Mouse (Mus musculus) CH12.LX (cell line): ENCODE data around the gene Aurkb. TPM values are rescaled to one million over a fixed set of nuclear protein-coding genes. Genes with fewer than 3 reads are reported as not detected.

Experiments used
- DNase-seq: peaks from one replicate; pipeline ENCODE4 v3.0.0-alpha.2; 2013; ENCODE audit errors: extremely low read depth
- H3K27ac ChIP-seq: 2 replicates; pipeline ENCODE4 v1.5.1; 2012; ENCODE audit warnings: low read depth, mild to moderate bottlenecking, control low read depth, moderate library complexity; ENCODE audit not compliant: insufficient read depth
- H3K27me3 ChIP-seq: replicated peaks from 2 replicates; pipeline ENCODE3; 2012; ENCODE audit warnings: inconsistent platforms
- H3K36me3 ChIP-seq, 2 experiments: replicated peaks in 1 of 2; 2 replicates each; pipeline versions ENCODE3 to v1.6.1; 2012; ENCODE audit warnings: inconsistent platforms in 1 of 2, low read length in 1 of 2, mild to moderate bottlenecking in 1 of 2, mixed read lengths in 1 of 2, moderate library complexity in 1 of 2; ENCODE audit not compliant: control insufficient read depth in 1 of 2, insufficient read depth in 1 of 2
- H3K4me1 ChIP-seq, 2 experiments: 2 replicates each; pipeline ENCODE4 v1.6.1; 2012; ENCODE audit warnings: inconsistent platforms in 1 of 2, moderate library complexity in 1 of 2; ENCODE audit not compliant: insufficient read depth in 2 of 2, control insufficient read depth in 1 of 2
- H3K4me2 ChIP-seq: 2 replicates; pipeline ENCODE4 v1.6.1; 2012; ENCODE audit warnings: low read depth, mild to moderate bottlenecking, control low read depth; ENCODE audit not compliant: poor library complexity, insufficient read depth, severe bottlenecking
- H3K4me3 ChIP-seq, 3 experiments: fragments of 150-350 bp in 1 of 3; sonication (generic) in 1 of 3; replicated peaks in 1 of 3; 2 replicates each; pipeline versions ENCODE3 to v1.5.1; 2011 to 2012; ENCODE audit warnings: low read depth in 2 of 3, low read length in 2 of 3, mild to moderate bottlenecking in 2 of 3, moderate library complexity in 2 of 3, control low read depth in 1 of 3, improper control_type of control experiment in 1 of 3, inconsistent platforms in 1 of 3, mixed read lengths in 1 of 3; ENCODE audit not compliant: poor library complexity in 1 of 3
- H3K79me2 ChIP-seq: replicated peaks from 2 replicates; pipeline ENCODE4 v1.6.1; 2012; ENCODE audit warnings: mild to moderate bottlenecking, moderate library complexity; ENCODE audit not compliant: control insufficient read depth, poor library complexity, insufficient read depth, severe bottlenecking; ENCODE audit errors: extremely low read depth
- H3K9ac ChIP-seq: 2 replicates; pipeline ENCODE4 v1.6.1; 2012; ENCODE audit warnings: low read depth, mild to moderate bottlenecking, control low read depth, moderate library complexity; ENCODE audit not compliant: insufficient read depth
- H3K9me3 ChIP-seq: replicated peaks from 2 replicates; pipeline ENCODE3; 2012; ENCODE audit warnings: low read length, inconsistent platforms, mixed read lengths
- BHLHE40 ChIP-seq: IDR thresholded peaks from 2 replicates; pipeline ENCODE4 v1.6.1; 2011; ENCODE audit warnings: mild to moderate bottlenecking, low read depth, low read length, improper control_type of control experiment
- CHD1 ChIP-seq: IDR thresholded peaks from 2 replicates; pipeline ENCODE4 v1.6.1; 2012; ENCODE audit warnings: low read depth, low read length, improper control_type of control experiment, inconsistent platforms
- CHD2 ChIP-seq: IDR thresholded peaks from 2 replicates; pipeline ENCODE4 v1.6.1; 2011; ENCODE audit warnings: low read length, improper control_type of control experiment
- EP300 ChIP-seq: IDR thresholded peaks from 2 replicates; pipeline ENCODE4 v1.6.1; 2011; ENCODE audit warnings: low read length, improper control_type of control experiment
- ETS1 ChIP-seq: conservative IDR thresholded peaks from 2 replicates; pipeline ENCODE4 v1.6.1; 2012; ENCODE audit warnings: low read depth, mild to moderate bottlenecking, inconsistent platforms, low read length, improper control_type of control experiment, moderate library complexity
- GABPA ChIP-seq: IDR thresholded peaks from 2 replicates; pipeline ENCODE4 v1.6.1; 2012; ENCODE audit warnings: low read depth, low read length, improper control_type of control experiment, inconsistent platforms; ENCODE audit not compliant: insufficient replicate concordance
- HCFC1 ChIP-seq: IDR thresholded peaks from 2 replicates; pipeline ENCODE4 v1.6.1; 2012; ENCODE audit warnings: low read depth, mild to moderate bottlenecking, inconsistent platforms, low read length, improper control_type of control experiment
- IRF4 ChIP-seq: IDR thresholded peaks from 2 replicates; pipeline ENCODE4 v1.6.1; 2014; ENCODE audit warnings: low read depth, mild to moderate bottlenecking, inconsistent platforms, low read length, improper control_type of control experiment
- JUN ChIP-seq: IDR thresholded peaks from 2 replicates; pipeline ENCODE4 v1.6.1; 2011; ENCODE audit warnings: low read depth, mild to moderate bottlenecking, low read length, improper control_type of control experiment, moderate library complexity; ENCODE audit not compliant: insufficient read depth
- JUND ChIP-seq: conservative IDR thresholded peaks from 2 replicates; pipeline ENCODE4 v1.6.1; 2011; ENCODE audit warnings: low read depth, low read length, improper control_type of control experiment
- KAT2A ChIP-seq: IDR thresholded peaks from 2 replicates; pipeline ENCODE4 v1.6.1; 2012; ENCODE audit warnings: low read length, improper control_type of control experiment, inconsistent platforms; ENCODE audit not compliant: insufficient replicate concordance
- MAFK ChIP-seq: IDR thresholded peaks from 2 replicates; pipeline ENCODE4 v1.6.1; 2011; ENCODE audit warnings: low read length, improper control_type of control experiment; ENCODE audit not compliant: insufficient replicate concordance
- MAX ChIP-seq: IDR thresholded peaks from 2 replicates; pipeline ENCODE4 v1.6.1; 2011; ENCODE audit warnings: low read length, improper control_type of control experiment
- MAZ ChIP-seq: IDR thresholded peaks from 2 replicates; pipeline ENCODE4 v1.6.1; 2012; ENCODE audit warnings: low read depth, mild to moderate bottlenecking, inconsistent platforms, low read length, improper control_type of control experiment, moderate library complexity
- MEF2A ChIP-seq: IDR thresholded peaks from 2 replicates; pipeline ENCODE4 v1.6.1; 2014; ENCODE audit warnings: low read depth, mild to moderate bottlenecking, inconsistent platforms, low read length, improper control_type of control experiment, borderline replicate concordance
- MXI1 ChIP-seq: IDR thresholded peaks from 2 replicates; pipeline ENCODE4 v1.6.1; 2011; ENCODE audit warnings: mild to moderate bottlenecking, low read depth, low read length, improper control_type of control experiment
- MYC ChIP-seq: IDR thresholded peaks from 2 replicates; pipeline ENCODE4 v1.6.1; 2011; ENCODE audit warnings: low read depth, mild to moderate bottlenecking, improper control_type of control experiment, low read length
- NRF1 ChIP-seq: IDR thresholded peaks from 2 replicates; pipeline ENCODE4 v1.6.1; 2014; ENCODE audit warnings: low read depth, mild to moderate bottlenecking, inconsistent platforms, low read length, improper control_type of control experiment, moderate library complexity
- POLR2A ChIP-seq: IDR thresholded peaks from 2 replicates; pipeline ENCODE4 v1.6.1; 2011; ENCODE audit warnings: low read depth, mild to moderate bottlenecking, improper control_type of control experiment, low read length
- POLR2AphosphoS2 ChIP-seq: IDR thresholded peaks from 2 replicates; pipeline ENCODE4 v1.6.1; 2011; ENCODE audit warnings: low read depth, low read length, improper control_type of control experiment
- RAD21 ChIP-seq: IDR thresholded peaks from 2 replicates; pipeline ENCODE4 v1.6.1; 2011; ENCODE audit warnings: low read depth, mild to moderate bottlenecking, low read length, improper control_type of control experiment, moderate library complexity
- RCOR1 ChIP-seq: conservative IDR thresholded peaks from 2 replicates; pipeline ENCODE4 v1.6.1; 2012; ENCODE audit warnings: low read depth, mild to moderate bottlenecking, inconsistent platforms, low read length, improper control_type of control experiment
- SMC3 ChIP-seq: IDR thresholded peaks from 2 replicates; pipeline ENCODE4 v1.6.1; 2011; ENCODE audit warnings: low read depth, low read length, improper control_type of control experiment
- TBP ChIP-seq: conservative IDR thresholded peaks from 2 replicates; pipeline ENCODE4 v1.6.1; 2011; ENCODE audit warnings: low read depth, low read length, improper control_type of control experiment
- TCF12 ChIP-seq: IDR thresholded peaks from 2 replicates; pipeline ENCODE4 v1.6.1; 2014; ENCODE audit warnings: low read depth, mild to moderate bottlenecking, inconsistent platforms, low read length, improper control_type of control experiment
- UBTF ChIP-seq: IDR thresholded peaks from 2 replicates; pipeline ENCODE4 v1.6.1; 2012; ENCODE audit warnings: low read depth, mild to moderate bottlenecking, inconsistent platforms, low read length, improper control_type of control experiment, moderate library complexity
- USF1 ChIP-seq: IDR thresholded peaks from 2 replicates; pipeline ENCODE4 v1.6.1; 2014; ENCODE audit warnings: low read depth, mild to moderate bottlenecking, inconsistent platforms, low read length, improper control_type of control experiment
- ZKSCAN1 ChIP-seq: IDR thresholded peaks from 2 replicates; pipeline ENCODE4 v1.6.1; 2012; ENCODE audit warnings: low read depth, inconsistent platforms, low read length, improper control_type of control experiment, borderline replicate concordance
- ZMIZ1 ChIP-seq: IDR thresholded peaks from 2 replicates; pipeline ENCODE4 v1.6.1; 2012; ENCODE audit warnings: low read depth, mild to moderate bottlenecking, inconsistent platforms, low read length, improper control_type of control experiment
- ZNF384 ChIP-seq: IDR thresholded peaks from 2 replicates; pipeline ENCODE4 v1.6.1; 2012; ENCODE audit warnings: low read depth, low read length, improper control_type of control experiment, inconsistent platforms
- dilution Hi-C: fragments of 300-500 bp; cut with MboI; formaldehyde crosslinking; loops from 2 replicates; pipeline ENCODE4 v1.14.3; 2020; ENCODE audit warnings: low sequenced_read_pairs; ENCODE audit not compliant: extremely low pct_unique_long_range_greater_than_20kb, extremely low pct_ligation_motif_present
- in situ Hi-C: fragments of 300-500 bp; cut with MboI; formaldehyde crosslinking; loops from 3 replicates; pipeline ENCODE4 v1.14.3; 2019; ENCODE audit warnings: low sequenced_read_pairs, low pct_ligation_motif_present, low pct_unique_long_range_greater_than_20kb, mixed read lengths
- polyA plus RNA-seq: library from polyadenylated mRNA; unstranded; fragments of >175 nt; gene quantifications from 2 replicates; pipeline ENCODE4 v1.2.1, GENCODE M21; 2012; ENCODE audit warnings: low read depth; ENCODE audit not compliant: insufficient read length
- total RNA-seq, 2 experiments: library from RNA; depleted of rRNA; stranded (reverse); fragments of 300-350 nt in 1 of 2; fragments of >200 nt in 1 of 2; gene quantifications; 2 replicates each; pipeline ENCODE4 v1.2.3; 2012 to 2014

Aurkb gene
- total and polyA plus RNA-seq, 3 experiments, result 170 to 200 (median 190) TPM

DNA sequence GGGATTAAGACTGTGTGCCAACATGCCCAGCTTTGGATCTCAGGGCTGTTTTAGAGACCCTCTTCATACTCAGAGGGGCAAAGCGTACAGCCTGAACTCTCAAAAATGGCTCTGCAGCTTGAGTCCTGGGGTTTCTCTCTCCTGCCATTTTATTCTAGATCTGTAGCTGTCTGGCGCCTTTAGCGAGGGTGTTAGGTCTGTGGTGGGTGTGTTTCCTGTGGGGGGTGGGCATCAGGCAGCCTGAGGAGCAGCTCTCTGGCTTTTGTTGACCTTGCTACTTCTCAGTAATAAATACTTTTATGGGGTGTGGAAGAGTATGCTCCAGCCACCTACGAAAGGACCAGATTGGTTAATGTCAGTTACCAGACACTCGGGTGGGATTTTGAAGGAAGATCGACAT, 32.6 kb downstream of the Aurkb start:
- Histone ChIP-seq H3K27me3 (peaks cover 13% of the 10 kb centered on the region), H3K36me3 (no peaks in the 10 kb centered on the region), H3K4me1 (peaks cover 24 to 59% of the 10 kb centered on the region in 2 experiments), H3K4me3 (no peak overlapping the region), H3K9ac (no peak overlapping the region), H3K27ac (no peak overlapping the region), H3K9me3 (no peaks in the 10 kb centered on the region), H3K4me2 (no peak overlapping the region), H3K79me2 (no peaks in the 10 kb centered on the region)
- no peak for DNase-seq
- TF ChIP-seq MAZ, result no peak
- TF ChIP-seq POLR2A, result no peak
- no peak for TF ChIP-seq TCF12
- no peak for TF ChIP-seq ZNF384
- TF ChIP-seq MXI1, result no peak
- TF ChIP-seq POLR2AphosphoS2, result no peak
- TF ChIP-seq USF1, result no peak
- no peak for TF ChIP-seq CHD1
- TF ChIP-seq BHLHE40, result no peak
- TF ChIP-seq TBP, result no peak
- no peak for TF ChIP-seq KAT2A
- TF ChIP-seq MYC, result no peak
- TF ChIP-seq NRF1, result no peak
- no peak for TF ChIP-seq IRF4
- no peak for TF ChIP-seq JUN
- no peak for TF ChIP-seq CHD2
- in situ Hi-C loops (loop anchor here (25.0 kb wide), 1 partner anchor 934 kb away; the partner anchor contains the start of genes Acadvl, Dlg4 and Dvl2), dilution Hi-C loops (no loop called here)

DNA sequence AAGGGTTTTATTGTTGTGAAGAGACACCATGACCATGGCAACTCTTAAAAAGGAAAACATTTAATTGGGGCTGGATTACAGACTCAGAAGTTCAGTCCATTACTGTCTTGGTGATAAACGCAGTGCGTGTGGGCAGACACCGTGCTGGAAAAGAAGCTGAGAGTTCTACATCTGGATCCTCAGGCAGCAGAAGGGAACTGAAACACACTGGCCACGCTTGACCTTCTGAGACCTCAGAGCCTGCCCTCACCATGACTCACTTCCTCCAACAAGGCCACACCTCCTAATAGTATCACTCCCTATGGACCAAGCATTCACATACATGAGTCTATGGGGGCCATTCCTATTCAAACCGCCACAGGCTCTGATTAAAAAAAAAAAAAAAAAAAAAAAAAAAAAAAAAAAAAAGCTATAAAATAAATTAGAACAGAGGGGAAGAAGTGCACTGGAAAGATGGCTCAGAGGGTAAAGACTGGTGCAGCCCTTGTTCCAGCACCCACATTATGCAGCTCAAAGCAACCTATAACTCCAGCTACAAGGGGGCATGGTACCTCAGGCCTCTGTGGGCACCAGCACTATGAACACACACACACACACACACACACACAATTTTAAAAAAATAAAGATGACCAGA, 33.5 kb downstream of the Aurkb start:
- Histone ChIP-seq H3K9me3 (peaks cover 4% of the 10 kb centered on the region), H3K79me2 (no peaks in the 10 kb centered on the region), H3K4me1 (peaks cover 24 to 54% of the 10 kb centered on the region in 2 experiments), H3K4me3 (no peak overlapping the region), H3K36me3 (no peaks in the 10 kb centered on the region), H3K27ac (peak overlapping the region; percentile 60), H3K4me2 (peak overlapping the region; percentile 76), H3K9ac (no peak overlapping the region), H3K27me3 (peaks cover 17% of the 10 kb centered on the region)
- DNase-seq, result peak; percentile 92
- in situ Hi-C loops, result loop anchor here (25.0 kb wide), 1 partner anchor 933 kb away; the partner anchor contains the start of genes Acadvl, Dlg4 and Dvl2
- dilution Hi-C loops, result no loop called here
- peak; percentile 94 for TF ChIP-seq MYC
- 0 out of 2 replicates have a peak, but pooled peaks have one; percentile 45 for TF ChIP-seq KAT2A
- TF ChIP-seq JUND, result peak; percentile 94
- TF ChIP-seq ZNF384, result peak; percentile 93
- no peak for TF ChIP-seq ZKSCAN1
- peak; percentile 89 for TF ChIP-seq TBP
- peak; percentile 92 for TF ChIP-seq ETS1
- TF ChIP-seq RCOR1, result peak; percentile 92; the same call in 1 of the 2 replicates
- TF ChIP-seq UBTF, result no peak
- TF ChIP-seq MEF2A, result peak; percentile 89
- peak; percentile 93 for TF ChIP-seq TCF12
- peak; percentile 57 for TF ChIP-seq HCFC1
- TF ChIP-seq EP300, result peak; percentile 98
- TF ChIP-seq CHD2, result peak; percentile 56; the same call in 1 of the 2 replicates
- peak; percentile 66; the same call in 1 of the 2 replicates for TF ChIP-seq MAFK
- peak; percentile 79 for TF ChIP-seq POLR2A
- TF ChIP-seq SMC3, result peak; percentile 30
- peak; percentile 1 for TF ChIP-seq RAD21
- peak; percentile 84 for TF ChIP-seq MAX
- no peak for TF ChIP-seq GABPA
- TF ChIP-seq BHLHE40, result peak; percentile 91
- TF ChIP-seq ZMIZ1, result 0 out of 2 replicates have a peak, but pooled peaks have one; percentile 50
- TF ChIP-seq JUN, result peak; percentile 91
- TF ChIP-seq MXI1, result peak; percentile 77
